Mouse (Mus musculus) ES-E14 (cell line): ENCODE measurements at regions not wholly inside any gene's neighbourhood (a gene's known extent, or its start where the extent isn't known, plus 50 kb on each side); places are given as distances from the start of the nearest gene placed in this dataset.

Experiments
- DNase-seq: peaks from one replicate; pipeline ENCODE4 v3.0.0-alpha.2; 2013; ENCODE audit warnings: low read depth, low spot score
- H3K27ac ChIP-seq: 2 replicates; pipeline ENCODE4 v1.5.1; 2012; ENCODE audit warnings: low read depth, mild to moderate bottlenecking, low read length, moderate library complexity, mixed read lengths; ENCODE audit not compliant: poor library complexity, insufficient read depth, severe bottlenecking
- H3K36me3 ChIP-seq: 2 replicates; pipeline ENCODE4 v1.6.1; 2012; ENCODE audit warnings: mild to moderate bottlenecking, low read length, moderate library complexity, mixed read lengths; ENCODE audit not compliant: control insufficient read depth, poor library complexity, insufficient read depth, severe bottlenecking
- H3K4me1 ChIP-seq, 2 experiments: fragments of 150-350 bp in 1 of 2; sonication (generic) in 1 of 2; 2 replicates each; pipeline ENCODE4 v1.6.1; 2012; ENCODE audit warnings: low read length in 2 of 2, mild to moderate bottlenecking in 1 of 2, mixed read lengths in 1 of 2; ENCODE audit not compliant: control insufficient read depth in 2 of 2, insufficient read depth in 2 of 2, poor library complexity in 1 of 2
- H3K4me3 ChIP-seq, 2 experiments: fragments of 150-350 bp in 1 of 2; sonication (generic) in 1 of 2; 2 replicates each; pipeline ENCODE4 v1.5.1; 2012; ENCODE audit warnings: low read length in 2 of 2, low read depth in 1 of 2, mild to moderate bottlenecking in 1 of 2, mixed read lengths in 1 of 2; ENCODE audit not compliant: insufficient read depth in 1 of 2, poor library complexity in 1 of 2, severe bottlenecking in 1 of 2
- H3K9ac ChIP-seq: 2 replicates; pipeline ENCODE4 v1.6.1; 2012; ENCODE audit warnings: low read depth, mild to moderate bottlenecking, low read length, mixed read lengths; ENCODE audit not compliant: poor library complexity, insufficient read depth, severe bottlenecking
- H3K9me3 ChIP-seq: fragments of 150-350 bp; sonication (generic); 2 replicates; pipeline ENCODE4 v1.6.1; 2012; ENCODE audit warnings: low read depth, mild to moderate bottlenecking, low read length; ENCODE audit not compliant: control insufficient read depth, insufficient read depth
- CHD2 ChIP-seq: IDR thresholded peaks from 2 replicates; pipeline ENCODE4 v1.6.1; 2014; ENCODE audit warnings: mild to moderate bottlenecking, low read depth, low read length, inconsistent platforms
- HCFC1 ChIP-seq: IDR thresholded peaks from 2 replicates; pipeline ENCODE4 v1.6.1; 2012; ENCODE audit warnings: low read length, inconsistent platforms, borderline replicate concordance; ENCODE audit not compliant: insufficient read depth
- MAFK ChIP-seq: IDR thresholded peaks from 2 replicates; pipeline ENCODE4 v1.6.1; 2014; ENCODE audit warnings: mild to moderate bottlenecking, low read depth, low read length, inconsistent platforms; ENCODE audit not compliant: insufficient read depth
- ZC3H11A ChIP-seq: IDR thresholded peaks from 2 replicates; pipeline ENCODE4 v1.6.1; 2012; ENCODE audit warnings: low read depth, mild to moderate bottlenecking, inconsistent platforms, low read length, borderline replicate concordance
- ZNF384 ChIP-seq: IDR thresholded peaks from 2 replicates; pipeline ENCODE4 v1.6.1; 2012; ENCODE audit warnings: low read depth, low read length, inconsistent platforms
- in situ Hi-C, 2 experiments: fragments of 600-800 bp; cut with MboI; formaldehyde crosslinking; loops; one replicate each; pipeline ENCODE4 v1.15.1; 2025; ENCODE audit warnings: low sequenced_read_pairs in 2 of 2, inconsistent platforms in 1 of 2; ENCODE audit not compliant: unreplicated experiment in 2 of 2

- Histone ChIP-seq H3K9ac (no peak overlapping the region), H3K4me3 (no peak overlapping the region), H3K27ac (no peak overlapping the region), H3K9me3 (no peaks in the 10 kb centered on the region), H3K4me1 (no peaks in the 10 kb centered on the region), H3K36me3 (no peaks in the 10 kb centered on the region)
- no peak for DNase-seq
- TF ChIP-seq HCFC1: no peak
- in situ Hi-C loops: no loop called here
Measured at GRCm38 (mm10) chr11:38886466-38886865, 1650.7 kb upstream of the Tenm2 start.

GRCm38 (mm10) chr11:38861622-38862345 is 1626.0 kb upstream of the Tenm2 start:
- TF ChIP-seq HCFC1: no peak
- Histone ChIP-seq H3K27ac (no peak overlapping the region), H3K9ac (no peak overlapping the region), H3K36me3 (no peaks in the 10 kb centered on the region), H3K4me1 (no peaks in the 10 kb centered on the region), H3K4me3 (no peak overlapping the region), H3K9me3 (no peaks in the 10 kb centered on the region)
- no peak for DNase-seq
- in situ Hi-C loops: no loop called here

- in situ Hi-C loops: no loop called here
Measured at GRCm38 (mm10) chr11:38856645-38857044, 1620.9 kb upstream of the Tenm2 start.

GRCm38 (mm10) chr11:38829148-38829547 is 1593.4 kb upstream of the Tenm2 start:
- Histone ChIP-seq H3K9ac (no peak overlapping the region), H3K36me3 (no peaks in the 10 kb centered on the region), H3K4me3 (no peak overlapping the region), H3K4me1 (no peaks in the 10 kb centered on the region), H3K27ac (no peak overlapping the region), H3K9me3 (no peaks in the 10 kb centered on the region)
- TF ChIP-seq ZC3H11A (no peak), CHD2 (no peak), MAFK (no peak), ZNF384 (no peak), HCFC1 (no peak)
- in situ Hi-C loops: no loop called here
- DNase-seq: no peak

More at GRCm38 (mm10) chr11:38856645-38857044, 1620.9 kb upstream of the Tenm2 start:
- Histone ChIP-seq H3K4me1 (no peaks in the 10 kb centered on the region), H3K4me3 (no peak overlapping the region), H3K27ac (no peak overlapping the region), H3K36me3 (no peaks in the 10 kb centered on the region), H3K9ac (no peak overlapping the region), H3K9me3 (no peaks in the 10 kb centered on the region)
- TF ChIP-seq ZNF384: no peak
- no peak for TF ChIP-seq HCFC1
- no peak for TF ChIP-seq MAFK
- no peak for TF ChIP-seq ZC3H11A
- TF ChIP-seq CHD2: no peak
- no peak for DNase-seq

- Histone ChIP-seq H3K36me3 (no peaks in the 10 kb centered on the region), H3K4me3 (no peak overlapping the region), H3K4me1 (no peaks in the 10 kb centered on the region), H3K27ac (no peak overlapping the region), H3K9ac (no peak overlapping the region), H3K9me3 (no peaks in the 10 kb centered on the region)
- DNase-seq: no peak
- no peak for TF ChIP-seq HCFC1
- TF ChIP-seq ZC3H11A: no peak
- no peak for TF ChIP-seq MAFK
- no peak for TF ChIP-seq CHD2
- no peak for TF ChIP-seq ZNF384
- in situ Hi-C loops: no loop called here
Measured at GRCm38 (mm10) chr11:38828375-38828774, 1592.6 kb upstream of the Tenm2 start.
